Mouse (Mus musculus) erythroid progenitor cell, adult 5-6 weeks (primary cell): ENCODE data around the gene Ephx3. TPM values are rescaled to one million over a fixed set of nuclear protein-coding genes. Genes with fewer than 3 reads are reported as not detected.
"Not testable (repeated sequence)": the region's sequence is repeated elsewhere in the genome, so short reads cannot be mapped to it uniquely, and the experiment has no call there.

Experiments
- ATAC-seq: replicated peaks from 2 replicates; pipeline ENCODE4 v1.8.0; 2016; ENCODE audit warnings: moderate number of reproducible peaks, mild to moderate bottlenecking, moderate TSS enrichment, inconsistent platforms; ENCODE audit not compliant: poor library complexity, low FRiP score, severe bottlenecking
- total RNA-seq, 2 experiments: library from RNA; stranded (forward) in 1 of 2; stranded (reverse) in 1 of 2; fragments of 150-400 nt in 1 of 2; fragments of 186-747, 209-891 nt in 1 of 2; gene quantifications; 2 replicates each; pipeline versions ENCODE4 v1.2.3 to v1.2.4; 2015 to 2017; ENCODE audit warnings: low replicate concordance in 2 of 2

Ephx3 gene
- 0.84 TPM in 1 of 2 replicates, not detected in the other for total RNA-seq (2015; ENCODE audit: low replicate concordance)
- 1.4 and 2.7 TPM in 2 replicates for total RNA-seq (2017; ENCODE audit: low replicate concordance)

DNA sequence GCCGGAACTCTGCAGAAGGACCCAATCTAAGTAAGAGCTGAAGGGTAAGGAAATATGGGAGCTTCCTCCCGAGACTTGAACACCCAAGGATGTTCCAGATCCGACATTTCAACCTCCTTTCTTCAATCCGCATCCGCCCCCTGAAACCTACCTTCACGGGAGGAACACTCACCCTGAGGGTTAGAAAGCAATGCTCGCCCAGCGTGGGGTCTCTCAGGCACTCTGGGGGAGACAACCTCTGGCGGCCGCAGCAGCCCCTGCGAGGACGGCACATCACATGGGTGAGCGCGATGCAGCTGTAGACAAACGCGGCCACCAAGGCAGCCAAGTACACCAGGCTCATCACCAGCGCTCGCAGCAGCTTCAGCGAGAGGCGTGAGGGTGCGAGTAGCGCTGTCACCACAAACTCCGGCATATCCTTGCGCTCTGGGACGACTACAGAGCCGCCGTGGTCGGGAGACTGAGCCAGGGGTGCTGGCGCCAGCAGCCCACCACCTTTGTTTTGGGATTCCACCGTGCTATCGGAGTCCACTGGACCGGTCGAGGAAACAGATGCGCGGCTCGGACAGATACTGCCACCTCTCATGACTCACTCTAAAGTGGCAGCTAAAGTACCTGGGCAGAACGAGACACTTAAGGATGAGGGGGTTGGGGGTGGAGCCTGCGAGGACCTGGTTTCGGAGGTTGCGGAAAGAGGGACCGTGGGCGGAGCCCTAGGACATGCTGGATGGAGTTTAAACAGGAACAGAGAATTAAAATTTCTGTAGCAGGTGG is at the start of gene Ephx3:
Gene Ephx3 (minus strand): TSS at position 687 of the 774 bp plus-strand sequence.
- ATAC-seq, result 0 out of 2 replicates have a peak, but pooled peaks have one; percentile 27

GRCm38 (mm10) chr17:32238589-32238988 is 49.2 kb upstream of the Ephx3 start:
- no peak for ATAC-seq

DNA sequence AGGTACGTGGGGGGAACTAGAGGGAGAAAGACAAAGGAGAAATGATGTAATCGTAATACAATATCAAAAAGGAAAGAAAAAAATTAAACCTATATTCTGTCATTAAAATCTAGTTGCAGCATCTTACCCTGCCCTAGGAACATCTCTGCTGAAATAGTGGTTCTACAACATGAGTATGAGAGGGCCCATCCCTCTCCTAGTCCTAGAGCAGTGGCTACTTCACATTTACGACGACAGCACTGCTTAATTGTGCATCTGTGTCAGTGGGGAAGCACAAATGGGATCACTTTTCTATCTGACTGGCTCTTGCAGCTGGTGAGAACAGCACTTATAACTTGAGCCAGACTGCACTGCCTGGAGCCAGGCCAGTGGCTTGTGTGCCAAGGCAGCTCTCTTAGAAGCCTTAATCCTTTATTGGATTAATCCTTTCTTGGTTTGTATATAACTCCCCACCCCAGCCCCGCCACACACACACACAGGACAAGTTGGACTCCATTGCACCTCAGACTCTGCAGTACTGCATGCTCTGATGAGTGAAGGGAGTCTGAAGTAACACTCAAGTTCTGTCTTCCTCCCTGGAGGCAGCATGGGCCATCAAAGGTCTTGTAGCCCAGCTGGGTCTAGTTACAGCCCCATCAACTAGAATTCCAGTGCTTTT is 46.3 kb upstream of the Ephx3 start:
- ATAC-seq, result no peak

GRCm38 (mm10) chr17:32233174-32233573 is 43.8 kb upstream of the Ephx3 start:
- no peak for ATAC-seq

- ATAC-seq, result no peak
Observed at GRCm38 (mm10) chr17:32229256-32229655, 39.9 kb upstream of the Ephx3 start.

GRCm38 (mm10) chr17:32220873-32221272 is 31.5 kb upstream of the Ephx3 start:
- no peak for ATAC-seq

DNA sequence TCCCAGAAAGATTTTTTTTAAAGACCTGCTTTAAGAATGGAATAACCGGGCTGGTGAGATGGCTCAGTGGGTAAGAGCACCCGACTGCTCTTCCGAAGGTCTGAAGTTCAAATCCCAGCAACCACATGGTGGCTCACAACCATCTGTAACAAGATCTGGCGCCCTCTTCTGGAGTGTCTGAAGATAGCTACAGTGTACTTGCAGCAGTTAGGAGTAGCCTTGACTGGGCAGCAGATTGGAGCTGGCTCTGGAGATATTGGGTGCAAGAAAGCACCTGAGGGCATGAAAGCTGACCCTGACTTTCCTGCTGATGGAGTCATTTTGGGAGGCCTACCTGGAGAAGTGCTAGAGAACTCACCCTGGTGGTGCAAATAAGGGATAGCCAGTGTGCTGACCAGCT is 26.2 kb upstream of the Ephx3 start:
- not testable (repeated sequence) for ATAC-seq

- ATAC-seq, result not testable (repeated sequence)
Observed at GRCm38 (mm10) chr17:32211554-32211953, 22.2 kb upstream of the Ephx3 start.

DNA sequence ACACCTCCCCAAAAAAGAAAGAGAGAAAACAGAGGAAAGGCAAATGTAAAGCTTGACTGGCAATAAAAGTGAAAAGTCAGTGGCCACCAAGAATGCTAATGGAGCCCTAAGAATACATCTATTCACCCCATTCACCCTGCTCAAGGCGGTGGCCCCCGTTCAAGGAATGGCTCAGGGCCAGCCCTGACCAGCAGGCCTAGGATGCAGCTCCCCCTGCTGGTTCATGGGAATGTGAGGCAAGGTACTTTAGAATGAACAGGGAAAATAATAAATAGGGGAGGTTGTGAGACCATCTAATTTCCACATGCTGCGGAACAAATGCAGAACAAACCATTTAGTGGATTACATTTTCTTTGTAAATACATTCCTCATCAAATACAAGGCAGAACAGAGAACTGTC is 20.4 kb upstream of the Ephx3 start:
- no peak for ATAC-seq

DNA sequence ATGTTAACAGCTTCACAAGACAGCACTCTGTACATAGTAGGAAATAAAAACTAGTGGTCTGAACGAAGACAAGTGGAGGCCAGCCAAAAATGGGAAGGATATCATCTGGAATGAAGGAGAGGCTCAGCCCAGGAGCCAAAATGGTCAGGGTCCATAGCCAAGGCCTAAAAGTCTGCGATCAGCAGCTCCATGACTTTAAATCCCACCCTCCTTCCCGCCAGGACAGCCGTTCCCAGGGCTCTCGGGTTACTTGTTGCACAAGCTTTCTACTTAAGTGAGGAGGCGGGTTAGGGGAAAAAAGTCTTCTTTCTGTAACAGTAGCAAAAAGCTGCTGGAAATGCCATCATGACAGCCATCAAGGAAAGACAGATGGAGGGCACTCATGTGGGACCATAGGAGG is 19.8 kb upstream of the Ephx3 start:
- ATAC-seq, result no peak

DNA sequence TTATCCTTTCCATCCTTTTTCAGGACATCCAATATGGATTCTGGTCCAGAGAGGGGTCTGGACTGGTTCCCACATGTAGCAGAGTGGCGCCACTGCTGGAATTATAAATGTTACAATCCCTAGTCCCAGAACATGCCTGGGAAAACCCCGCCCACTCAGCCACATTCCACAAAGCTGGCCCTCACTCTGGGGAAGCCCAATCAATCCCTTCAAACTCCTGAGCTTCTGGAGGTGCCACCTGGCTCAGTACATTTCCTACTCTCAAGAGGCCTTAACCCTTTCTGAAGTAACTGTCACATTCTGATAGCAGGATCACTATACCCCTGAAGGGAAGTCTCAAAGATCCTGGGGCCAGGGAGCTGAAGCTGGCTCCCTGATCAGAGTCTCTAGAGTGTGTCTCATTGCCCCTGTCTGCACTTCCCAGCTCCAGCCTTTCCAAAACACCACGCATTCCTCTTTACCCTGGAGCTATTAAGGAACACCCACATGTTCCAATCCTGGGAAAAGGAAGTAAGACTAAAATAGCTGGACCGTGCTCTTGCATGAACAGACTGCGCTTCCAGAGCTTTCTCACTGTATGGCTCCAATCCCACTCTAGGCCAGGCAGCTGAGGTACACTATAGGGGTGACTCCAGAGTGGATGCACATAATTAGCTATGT is 18.4 kb upstream of the Ephx3 start:
- no peak for ATAC-seq

DNA sequence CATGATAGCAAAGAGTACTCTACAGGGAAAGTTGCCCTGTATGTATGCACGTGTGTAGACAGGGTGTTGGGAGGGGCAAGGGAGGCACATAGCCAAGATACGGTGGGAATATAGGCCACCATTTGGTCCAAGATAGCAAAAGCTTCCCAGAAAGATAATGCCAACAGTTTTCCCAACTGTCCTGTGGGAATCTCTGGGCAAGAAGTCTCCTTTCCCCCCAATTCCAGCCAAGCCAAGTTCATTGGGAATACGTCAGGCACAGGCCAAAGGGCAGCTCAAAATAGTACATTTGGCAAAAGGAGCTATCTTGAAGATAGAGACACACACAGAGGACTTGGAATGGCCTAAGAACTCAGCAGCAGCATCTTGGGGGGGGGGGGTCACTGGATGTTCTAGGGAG is 16.0 kb upstream of the Ephx3 start:
- no peak for ATAC-seq

- ATAC-seq, result no peak
Observed at GRCm38 (mm10) chr17:32202972-32203371, 13.6 kb upstream of the Ephx3 start.

GRCm38 (mm10) chr17:32201086-32201485 is 11.7 kb upstream of the Ephx3 start:
- no peak for ATAC-seq

DNA sequence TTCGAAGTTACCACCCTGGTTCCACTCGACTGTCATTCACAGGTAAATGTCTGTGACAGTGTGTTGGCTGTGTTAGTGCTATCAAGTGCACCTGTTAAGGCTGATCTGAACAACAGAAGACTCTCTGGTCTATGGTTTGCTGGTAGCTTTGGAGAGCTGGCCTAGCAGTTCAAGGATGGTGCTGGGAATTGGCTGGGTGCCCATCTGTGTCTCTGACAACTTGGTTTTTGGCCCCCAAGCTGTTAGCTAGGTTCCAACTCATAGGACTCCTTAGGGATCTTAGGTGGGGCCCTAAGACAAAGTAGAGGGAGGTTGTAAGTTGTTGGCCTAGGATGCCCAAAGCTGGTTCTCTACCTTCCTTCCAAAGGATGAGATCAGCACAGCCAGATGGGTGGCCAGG is 10.4 kb upstream of the Ephx3 start:
- ATAC-seq, result no peak

- no peak for ATAC-seq
Observed at GRCm38 (mm10) chr17:32197156-32197555, 7.8 kb upstream of the Ephx3 start.

DNA sequence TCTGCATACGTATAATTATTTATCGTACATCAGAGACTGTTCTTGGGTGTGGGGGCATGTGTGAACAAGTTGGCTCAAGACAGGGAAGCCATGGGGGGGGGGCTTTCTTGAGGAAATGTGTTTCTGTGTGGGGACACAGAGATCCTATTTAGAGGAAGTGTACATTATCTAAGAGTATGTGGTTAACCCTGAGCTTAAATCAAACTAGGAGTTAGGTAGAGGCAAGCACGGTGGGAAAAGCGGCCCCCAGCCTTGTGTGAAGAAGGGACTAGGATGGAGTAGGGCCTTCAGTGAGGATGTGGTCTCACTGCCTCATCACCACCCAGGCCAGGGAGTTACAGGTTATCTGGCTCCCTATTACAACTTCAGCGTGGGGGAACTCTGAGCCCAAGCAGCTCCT is 6.4 kb upstream of the Ephx3 start:
- ATAC-seq, result no peak

GRCm38 (mm10) chr17:32193010-32193409 is 3.7 kb upstream of the Ephx3 start:
- no peak for ATAC-seq

DNA sequence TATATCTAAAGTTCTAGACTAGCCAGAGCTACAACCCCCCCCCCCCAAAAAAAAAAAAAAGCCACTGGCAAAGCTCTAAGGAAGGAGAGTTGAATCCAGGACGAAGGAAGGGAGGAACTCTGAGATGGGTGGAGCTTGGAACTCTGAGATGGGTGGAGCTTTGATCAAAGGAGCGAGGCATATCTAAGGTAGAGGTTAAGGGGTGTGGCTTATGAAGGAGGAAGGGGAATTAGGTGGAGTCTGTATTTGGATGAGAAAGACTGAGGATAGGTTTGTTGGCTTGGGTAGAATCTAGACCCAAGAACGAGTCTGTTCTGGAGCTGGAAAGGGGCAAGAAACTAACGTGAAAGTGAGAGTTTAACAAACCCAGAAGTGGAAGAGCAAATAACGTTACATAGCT is 501 bp upstream of the Ephx3 start:
- peak; percentile 58; the same call in 1 of the 2 replicates for ATAC-seq

GRCm38 (mm10) chr17:32183017-32183416 is 6.3 kb downstream of the Ephx3 start:
- ATAC-seq, result no peak
